Comparison of ENCODE assay signal across 7 mouse cellular contexts in the genomic region with DNA sequence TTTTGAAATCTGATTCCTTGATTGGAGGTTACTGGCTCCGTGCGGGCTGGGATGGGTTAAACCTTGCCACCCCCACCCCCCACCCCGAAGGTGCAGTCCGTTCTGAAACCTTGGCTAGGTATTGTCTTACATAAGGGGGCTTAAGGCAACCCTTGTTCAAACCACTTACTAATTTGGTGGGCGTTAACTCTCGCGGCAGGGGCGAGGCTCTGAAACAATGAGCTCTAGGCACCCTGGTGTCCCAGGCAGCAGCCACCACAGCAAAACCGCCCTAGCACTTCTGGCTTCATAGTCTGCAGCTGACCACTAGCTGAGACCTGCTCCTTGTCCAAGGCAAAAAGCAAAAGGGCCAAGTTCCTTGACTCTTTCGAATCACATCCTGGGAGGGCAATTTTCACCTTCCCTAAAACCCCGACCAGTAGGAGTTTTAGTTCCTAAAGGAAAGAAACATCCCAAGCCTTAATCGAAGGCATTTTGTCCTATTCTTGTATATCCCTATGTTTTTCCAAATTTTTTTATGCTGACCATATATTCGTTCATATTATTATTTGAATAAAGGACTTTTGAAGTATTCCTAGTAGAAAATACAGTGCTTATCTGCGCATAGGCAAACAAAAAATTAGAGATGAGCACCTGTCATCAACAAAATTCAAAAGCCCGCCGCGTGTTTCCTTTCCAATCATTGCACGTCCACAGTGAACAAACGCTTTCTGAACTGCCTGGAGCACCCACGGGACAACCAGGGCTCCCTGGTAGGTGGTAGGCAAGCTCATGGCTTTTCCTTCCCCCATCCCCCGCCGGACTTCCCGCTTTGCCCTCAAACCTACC. TPM values are rescaled to one million over a fixed set of nuclear protein-coding genes. Genes with fewer than 3 reads are reported as not detected.
DNase-seq lines count a peak whose midpoint lies in the region; ATAC-seq and TF ChIP-seq lines count a peak whose summit lies in the region.

No protein-coding gene starts in this region.

- no peak overlapping the region for H3K27ac ChIP-seq in hindbrain, postnatal 0 days
- H3K27ac ChIP-seq in midbrain, embryonic 11.5 days (ENCODE audit: low read depth, low read length) = no peak overlapping the region

- no peak overlapping the region for H3K9ac ChIP-seq in hindbrain, postnatal 0 days (replicated peaks; ENCODE audit: low read length)
- no peak overlapping the region for H3K9ac ChIP-seq in midbrain, embryonic 11.5 days (ENCODE audit: low read length)

- H3K27me3 ChIP-seq in hindbrain, postnatal 0 days (ENCODE audit: insufficient read depth, low read length) = peaks cover 16% of the 10 kb centered on the region; the same call in 1 of the 2 replicates
- H3K27me3 ChIP-seq in midbrain, embryonic 11.5 days (ENCODE audit: control insufficient read depth, insufficient read depth, low read length) = peaks cover 24% of the 10 kb centered on the region

- peak overlapping the region; percentile 20 for H3K4me3 ChIP-seq in hindbrain, postnatal 0 days (ENCODE audit: low read length)
- peak overlapping the region; percentile 18; the same call in 1 of the 2 replicates for H3K4me3 ChIP-seq in midbrain, embryonic 11.5 days (ENCODE audit: low read depth, low read length)

- no peaks in the 10 kb centered on the region for H3K36me3 ChIP-seq in hindbrain, postnatal 0 days (ENCODE audit: insufficient read depth, low read length)
- H3K36me3 ChIP-seq in midbrain, embryonic 11.5 days (ENCODE audit: control insufficient read depth, insufficient read depth, low read length) = no peaks in the 10 kb centered on the region

- peak overlapping the region; percentile 44 for H3K4me2 ChIP-seq in hindbrain, postnatal 0 days (ENCODE audit: low read depth, low read length)
- peak overlapping the region; percentile 39 for H3K4me2 ChIP-seq in midbrain, embryonic 11.5 days

- WGBS in hindbrain, postnatal 0 days = 5% methylated on average over 23 of the region's 23 CpGs
- WGBS in midbrain, embryonic 11.5 days = 1% methylated on average over 23 of the region's 23 CpGs

- H3K4me1 ChIP-seq in hindbrain, postnatal 0 days (ENCODE audit: insufficient read depth, low read length) = no peaks in the 10 kb centered on the region
- H3K4me1 ChIP-seq in midbrain, embryonic 11.5 days (ENCODE audit: control insufficient read depth, insufficient read depth, low read length) = peaks cover 11% of the 10 kb centered on the region

- no peak for ATAC-seq in hindbrain, postnatal 0 days
- ATAC-seq in midbrain, embryonic 11.5 days (ENCODE audit: low FRiP score) = peak; percentile 13; the same call in 1 of the 2 replicates

- peak; percentile 56 for DNase-seq in ES-CJ7 (ENCODE audit: low read depth, low spot score)
- peak; percentile 55 for DNase-seq in embryo, embryonic 10.5 days (ENCODE audit: low spot score)
- DNase-seq in hindbrain, postnatal 0 days (ENCODE audit: low spot score) = no peak
- DNase-seq in midbrain, embryonic 11.5 days (ENCODE audit: low spot score, missing footprints) = peak; percentile 92
- DNase-seq in thymus, postnatal 36 days = no peak
- no peak for DNase-seq in left cerebral cortex, adult 11 months (ENCODE audit: low spot score)
- DNase-seq in lung, postnatal 14 days = no peak

- TF ChIP-seq CTCF in hindbrain, postnatal 0 days (IDR thresholded peaks at IDR 0.05; ENCODE audit: low read depth) = no peak

- no peaks in the 10 kb centered on the region for H3K9me3 ChIP-seq in hindbrain, postnatal 0 days (ENCODE audit: low read length)
- H3K9me3 ChIP-seq in midbrain, embryonic 11.5 days (ENCODE audit: control insufficient read depth, low read length) = no peaks in the 10 kb centered on the region

RNA-seq across cellular contexts. Expression of a gene that starts 1.2 kb away (rescaled TPM):
- total RNA-seq in hindbrain, postnatal 0 days (2014; rRNA removed) = 8.8 and 11.4 TPM in 2 replicates
- 0.80 and 0.83 TPM in 2 replicates for polyA plus RNA-seq in hindbrain, postnatal 0 days (2015; fragmentation: Nextera tagmentation; extraction: Ambion mirVana)
- polyA plus RNA-seq in midbrain, embryonic 11.5 days (2014; fragmentation: Nextera tagmentation; extraction: Ambion mirVana) = 0.20 and 0.33 TPM in 2 replicates

RNA-seq across cellular contexts. Expression of a gene that starts 57.4 kb away (rescaled TPM):
- 0.50 TPM in 1 of 2 replicates, not detected in the other for total RNA-seq in hindbrain, postnatal 0 days (2014; rRNA removed)
- polyA plus RNA-seq in hindbrain, postnatal 0 days (2015; fragmentation: Nextera tagmentation; extraction: Ambion mirVana) = 0.30 and 0.41 TPM in 2 replicates
- polyA plus RNA-seq in midbrain, embryonic 11.5 days (2014; fragmentation: Nextera tagmentation; extraction: Ambion mirVana) = not detected in 2 replicates

Comparison
In these comparisons a context has a peak if more than half of its experiments do, and no peak if none do; other contexts are left out.
1. DNase-seq: peak in ES-CJ7 (single experiment), embryo, embryonic 10.5 days (single experiment) and midbrain, embryonic 11.5 days (single experiment); none in hindbrain, postnatal 0 days (single experiment), thymus, postnatal 36 days (0 of 2), left cerebral cortex, adult 11 months (single experiment) and lung, postnatal 14 days (single experiment).